Mouse (Mus musculus) embryonic fibroblast, embryonic 13.5 days (primary cell): ENCODE data around the gene Fhod1. TPM values are rescaled to one million over a fixed set of nuclear protein-coding genes. Genes with fewer than 3 reads are reported as not detected.

Source experiments
- H3K27ac ChIP-seq: 2 replicates; pipeline ENCODE4 v1.5.1; 2012; ENCODE audit warnings: low read length, control low read depth, inconsistent platforms; ENCODE audit not compliant: insufficient read depth
- H3K4me1 ChIP-seq: 2 replicates; pipeline ENCODE4 v1.6.1; 2011; ENCODE audit warnings: low read length; ENCODE audit not compliant: control insufficient read depth, insufficient read depth
- H3K4me3 ChIP-seq: 2 replicates; pipeline ENCODE4 v1.5.1; 2011; ENCODE audit warnings: mild to moderate bottlenecking, control low read depth, low read length; ENCODE audit not compliant: insufficient read depth
- CTCF ChIP-seq: IDR thresholded peaks from 2 replicates; pipeline ENCODE4 v1.5.1; 2011; ENCODE audit warnings: mild to moderate bottlenecking, control low read depth, low read length, moderate library complexity, borderline replicate concordance; ENCODE audit not compliant: insufficient read depth
- POLR2A ChIP-seq: IDR thresholded peaks from 2 replicates; pipeline ENCODE4 v1.6.1; 2011; ENCODE audit warnings: low read depth, mild to moderate bottlenecking, control low read depth, low read length, moderate library complexity
- polyA plus RNA-seq: library from polyadenylated mRNA; stranded (reverse); fragments of >200 nt; gene quantifications from 2 replicates; pipeline ENCODE4 v1.2.4, GENCODE M21; 2011; ENCODE audit warnings: low read depth; ENCODE audit not compliant: missing spikeins, insufficient read length

Fhod1 gene
- polyA plus RNA-seq, 1 experiment, result 16.0 TPM

DNA sequence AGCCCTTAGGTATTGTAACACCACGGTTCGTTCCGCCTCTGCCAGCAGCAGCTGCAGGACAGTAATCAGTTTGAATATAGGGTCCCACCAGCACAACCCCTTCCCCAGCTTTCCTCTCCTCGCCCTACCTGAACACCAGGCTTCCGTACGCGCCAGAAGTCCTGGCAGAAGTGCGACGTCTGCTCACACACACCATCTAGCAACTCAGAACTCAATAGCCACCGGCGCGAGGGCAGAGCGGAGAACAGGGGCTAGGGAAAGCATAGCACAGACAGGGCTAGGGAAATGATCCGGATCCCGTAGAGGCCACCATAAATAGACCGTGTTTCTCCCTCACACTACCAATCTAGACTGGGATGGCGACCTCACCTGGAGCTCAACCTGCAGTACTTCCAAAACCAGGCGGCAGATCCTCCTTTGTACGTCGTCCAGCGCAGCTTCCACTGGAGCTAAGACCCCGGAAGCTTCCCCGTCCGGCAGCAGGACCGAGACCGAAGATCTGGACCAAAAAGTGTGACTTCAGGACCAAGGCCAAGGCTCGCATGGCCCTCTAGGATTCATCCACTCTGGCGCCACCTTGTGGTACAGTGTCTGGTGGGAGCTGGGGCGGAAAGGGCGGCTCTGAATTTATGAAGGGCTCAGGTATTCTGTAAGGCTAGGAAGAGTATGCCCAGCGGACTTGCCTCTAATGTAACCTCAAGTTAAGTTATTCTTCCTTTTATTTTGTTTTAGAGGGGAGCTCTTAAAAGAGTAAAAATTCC is 57.0 kb downstream of the Fhod1 start:
- TF ChIP-seq POLR2A (no peak), CTCF (peak; percentile 91)
- Histone ChIP-seq H3K4me1 (no peaks in the 10 kb centered on the region), H3K4me3 (no peak overlapping the region), H3K27ac (no peak overlapping the region)

DNA sequence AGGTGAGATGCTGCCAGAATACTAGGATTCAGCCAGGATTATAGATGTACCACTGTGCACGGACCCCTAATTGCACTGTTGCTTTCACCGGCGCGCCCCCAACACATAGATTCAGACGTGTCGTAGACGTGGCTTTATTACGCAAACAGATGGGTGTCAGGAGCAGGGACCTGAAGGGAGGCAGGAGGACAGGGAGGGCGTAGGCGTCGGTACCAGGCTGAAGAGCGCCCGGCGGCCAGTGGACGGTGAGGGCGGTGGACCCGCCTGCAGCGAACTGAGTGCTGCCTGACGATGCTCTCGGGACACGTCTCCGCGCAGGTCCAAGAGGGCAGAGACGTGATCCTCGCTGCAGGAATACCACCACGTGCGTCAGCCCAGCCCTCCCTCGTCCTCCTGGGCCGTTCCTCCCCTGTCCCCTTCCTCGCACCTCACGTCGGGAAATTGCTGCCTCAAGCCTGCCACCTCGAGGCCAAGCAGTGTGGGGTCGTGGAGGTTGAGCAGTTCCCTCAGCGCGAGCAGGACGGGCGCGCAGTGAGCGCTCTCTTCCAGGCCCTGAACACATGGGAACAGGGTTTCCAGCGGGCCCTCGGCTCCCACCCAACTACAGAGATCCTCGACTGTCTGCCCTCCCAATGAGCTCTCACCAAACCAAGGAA is 57.8 kb downstream of the Fhod1 start, which contains the start of gene 4931428F04Rik:
Gene 4931428F04Rik (minus strand): TSS at position 60 of the 656 bp plus-strand sequence.
- no peaks in the 10 kb centered on the region for H3K4me1 ChIP-seq
- peak within 1 kb of the TSS; percentile 37 for H3K4me3 ChIP-seq
- TF ChIP-seq CTCF (peak; percentile 89), POLR2A (no peak)
- H3K27ac ChIP-seq, result peak within 1 kb of the TSS; percentile 55

DNA sequence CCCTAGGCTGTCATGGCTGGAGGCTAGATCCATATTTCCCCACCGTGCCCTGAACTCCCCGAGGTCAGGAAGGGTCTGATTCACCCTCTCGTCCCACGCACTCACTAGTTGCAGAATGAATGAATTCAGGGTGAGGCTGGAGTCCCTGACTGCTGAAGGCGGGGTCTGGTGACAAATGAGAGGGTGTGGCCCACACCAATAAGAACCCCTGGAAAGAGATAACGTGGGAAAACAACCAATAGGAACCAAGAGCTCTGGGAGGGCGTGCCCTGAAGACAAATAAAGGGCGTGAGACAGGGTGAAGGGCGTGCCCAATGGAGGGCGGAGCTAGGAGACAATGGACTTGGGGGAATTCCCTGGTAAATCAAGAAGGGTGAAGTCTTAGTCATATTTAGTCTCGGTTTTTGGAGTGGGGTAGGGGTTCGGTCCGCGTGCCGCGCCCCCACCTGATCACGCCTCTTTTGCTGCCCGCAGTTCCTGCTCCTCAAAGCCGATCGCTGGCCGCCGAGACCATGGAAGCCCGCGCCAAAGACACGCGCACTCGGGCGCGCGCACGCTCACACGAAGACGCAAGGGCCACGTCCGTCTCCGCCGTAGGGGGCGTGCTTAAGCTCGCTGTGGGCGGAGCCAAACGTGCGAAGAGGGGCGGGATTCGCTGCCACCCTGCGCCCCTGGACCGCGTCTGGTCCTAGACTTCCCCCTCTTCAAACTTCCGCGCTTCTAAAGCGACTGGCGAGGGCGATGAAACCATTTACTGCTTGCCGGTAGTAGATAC is 58.6 kb downstream of the Fhod1 start:
- Histone ChIP-seq H3K4me3 (peak overlapping the region; percentile 37), H3K27ac (peak overlapping the region; percentile 55), H3K4me1 (no peaks in the 10 kb centered on the region)
- peak; percentile 70 for TF ChIP-seq POLR2A
- TF ChIP-seq CTCF, result no peak

DNA sequence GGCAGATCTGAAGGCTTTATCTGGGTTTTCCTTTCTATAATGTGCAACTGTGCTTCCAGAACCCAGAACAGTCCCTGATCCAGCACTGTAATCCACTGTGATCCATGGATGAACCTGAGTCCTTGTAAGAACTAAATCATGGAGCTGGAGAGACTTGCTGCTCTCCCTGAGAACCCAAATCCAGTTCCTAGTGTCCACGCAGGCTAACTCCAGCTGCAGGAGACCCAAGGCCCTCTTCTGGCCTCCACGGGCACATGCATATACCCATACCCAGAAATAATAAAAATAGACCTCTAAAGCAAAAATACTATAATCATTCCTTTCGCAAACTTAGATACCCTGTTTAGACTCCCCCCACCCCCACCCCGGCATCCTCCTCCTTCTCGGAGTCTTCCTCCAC is 59.5 kb downstream of the Fhod1 start:
- Histone ChIP-seq H3K27ac (no peak overlapping the region), H3K4me3 (peak overlapping the region; percentile 20), H3K4me1 (no peaks in the 10 kb centered on the region)
- TF ChIP-seq POLR2A (no peak), CTCF (no peak)

DNA sequence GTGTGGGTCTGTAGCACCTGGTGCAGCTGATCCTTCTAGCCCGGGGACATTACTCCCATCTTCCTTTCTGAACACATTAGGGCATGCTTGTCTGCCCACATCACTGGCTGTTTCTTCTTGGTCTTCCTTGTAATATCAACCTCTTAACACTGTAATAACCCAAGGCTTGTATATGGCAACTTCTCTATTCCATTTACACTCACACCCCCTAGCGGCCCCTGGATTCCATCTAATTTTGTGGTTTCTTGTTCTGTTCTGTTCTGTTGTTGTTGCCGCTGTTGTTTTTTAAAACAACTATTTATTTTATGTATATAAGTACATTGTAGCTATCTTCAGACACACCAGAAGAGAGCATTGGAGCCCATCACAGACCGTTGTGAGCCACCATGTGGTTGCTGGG is 60.8 kb downstream of the Fhod1 start:
- H3K4me3 ChIP-seq, result no peak overlapping the region
- H3K27ac ChIP-seq, result no peak overlapping the region
- TF ChIP-seq POLR2A (no peak), CTCF (no peak)
- H3K4me1 ChIP-seq, result no peaks in the 10 kb centered on the region

DNA sequence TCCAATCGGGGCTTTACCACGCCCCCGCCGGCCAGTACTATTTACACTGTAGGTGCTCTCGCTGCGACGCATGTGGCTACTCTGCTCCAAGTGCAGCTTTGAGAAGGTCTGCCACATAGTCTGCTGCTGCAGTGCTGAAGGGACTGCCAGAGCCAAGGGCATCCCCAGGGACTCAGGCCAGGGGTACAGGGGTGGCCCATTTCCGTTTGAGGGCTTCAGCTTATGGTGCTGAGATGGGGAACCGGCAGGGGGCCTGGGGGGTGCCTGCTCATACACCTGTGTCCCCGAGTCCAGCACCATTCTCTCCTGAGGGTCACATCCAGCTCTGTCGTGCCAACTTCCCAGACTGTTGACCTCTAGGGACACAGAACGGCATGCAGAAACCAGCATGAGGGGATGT is 62.2 kb downstream of the Fhod1 start:
- no peak overlapping the region for H3K4me3 ChIP-seq
- H3K27ac ChIP-seq, result no peak overlapping the region
- TF ChIP-seq CTCF, result no peak
- TF ChIP-seq POLR2A, result no peak
- H3K4me1 ChIP-seq, result no peaks in the 10 kb centered on the region

DNA sequence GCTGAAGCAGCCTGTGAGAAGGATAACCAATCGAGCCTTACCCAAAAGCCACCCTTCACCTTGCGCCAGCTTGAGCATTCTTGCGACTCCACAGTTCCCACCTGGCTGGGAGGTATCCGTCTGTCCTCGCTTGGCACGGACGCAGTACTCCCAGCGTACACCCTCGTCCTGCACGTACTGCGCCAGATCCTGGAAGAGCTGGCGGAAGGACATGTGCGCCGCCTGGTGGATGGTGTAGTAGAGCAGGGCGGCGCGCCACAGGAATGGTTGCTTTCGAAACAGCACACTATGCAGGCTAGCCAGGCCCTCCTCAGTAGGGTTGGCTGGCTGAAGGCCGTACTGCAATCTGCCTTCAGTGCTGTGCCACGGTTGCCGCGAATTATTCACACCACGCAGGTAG is 64.7 kb downstream of the Fhod1 start:
- H3K4me3 ChIP-seq, result no peak overlapping the region
- no peak overlapping the region for H3K27ac ChIP-seq
- H3K4me1 ChIP-seq, result no peaks in the 10 kb centered on the region
- peak; percentile 94 for TF ChIP-seq CTCF
- no peak for TF ChIP-seq POLR2A

DNA sequence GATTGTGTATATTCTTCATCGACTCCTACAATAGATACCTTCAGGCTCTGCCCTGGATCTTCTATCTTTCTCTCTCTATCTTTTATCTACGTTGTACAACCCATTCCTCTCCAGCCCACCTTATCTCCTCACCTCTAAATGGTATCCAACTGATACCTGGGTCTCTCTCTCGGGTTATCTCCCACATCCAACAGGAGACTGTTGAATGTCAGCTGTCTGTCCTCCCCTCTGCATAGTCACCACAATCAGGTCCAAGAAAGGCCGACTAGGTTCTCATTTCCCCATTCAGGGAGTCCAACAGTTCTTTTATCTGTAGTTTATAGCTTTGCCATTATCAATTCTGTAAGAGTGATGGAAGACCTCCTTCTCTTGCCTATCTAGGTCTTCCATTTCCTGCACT is 65.5 kb downstream of the Fhod1 start:
- Histone ChIP-seq H3K27ac (no peak overlapping the region), H3K4me3 (no peak overlapping the region), H3K4me1 (no peaks in the 10 kb centered on the region)
- TF ChIP-seq POLR2A (no peak), CTCF (no peak)

DNA sequence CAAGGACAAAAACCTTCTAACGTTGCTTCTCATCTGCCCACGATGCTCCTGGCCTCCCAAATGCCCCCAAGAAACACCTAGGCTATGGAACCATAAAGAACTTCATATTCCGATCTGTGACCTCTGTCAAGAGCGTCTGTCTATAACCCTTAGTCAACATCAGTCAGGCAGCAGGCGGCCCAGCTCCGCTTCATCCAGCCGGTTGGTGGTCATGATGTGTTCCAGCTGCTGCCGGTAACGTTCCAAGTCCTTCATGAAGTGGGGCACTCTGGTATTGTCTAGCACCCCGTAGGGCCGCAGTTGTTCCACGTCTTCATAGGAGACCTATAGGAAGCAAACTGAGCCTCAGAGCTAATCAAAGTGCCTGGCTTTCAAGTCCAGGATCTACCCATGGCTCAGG is 65.9 kb downstream of the Fhod1 start:
- TF ChIP-seq CTCF (no peak), POLR2A (no peak)
- Histone ChIP-seq H3K27ac (no peak overlapping the region), H3K4me1 (no peaks in the 10 kb centered on the region), H3K4me3 (no peak overlapping the region)
